17 mouse cellular contexts compared by ENCODE assay signal in the genomic region with DNA sequence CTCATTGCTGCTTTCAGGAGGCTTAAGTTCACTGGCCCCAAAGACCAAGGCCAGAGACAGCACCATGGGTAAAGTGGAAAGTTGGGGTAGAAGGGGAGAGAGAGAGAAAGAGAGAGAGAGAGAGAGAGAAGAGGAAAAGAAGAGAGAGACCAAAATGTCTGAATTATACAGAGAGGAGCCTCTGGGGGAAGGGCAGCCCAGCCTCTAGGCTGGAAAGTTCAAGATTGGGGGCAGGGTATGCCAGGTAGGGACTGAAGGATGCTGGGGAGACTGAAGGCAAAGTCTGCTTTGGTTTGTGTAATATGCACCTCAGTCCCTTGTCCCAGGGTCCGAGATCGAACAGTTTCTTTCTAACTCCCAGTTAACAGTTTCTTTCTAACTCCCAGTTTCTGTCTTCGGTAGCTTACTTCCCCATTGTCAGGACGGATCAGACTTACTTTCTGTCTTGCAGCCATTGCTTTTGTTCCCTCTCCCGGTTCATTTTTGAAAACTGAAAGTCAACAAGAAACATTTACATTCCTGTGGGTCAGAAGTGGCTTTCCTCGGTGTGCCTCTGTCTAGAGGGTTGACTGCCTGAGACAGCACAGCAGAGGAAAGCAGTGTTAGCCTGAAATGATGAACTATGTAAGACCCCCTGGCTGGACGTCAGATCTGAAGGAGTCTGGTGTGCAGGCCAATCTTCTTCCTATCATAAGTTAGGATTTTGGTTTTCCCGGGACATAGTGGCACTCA. TPM values are rescaled to one million over a fixed set of nuclear protein-coding genes. Genes with fewer than 3 reads are reported as not detected.
DNase-seq lines count a peak whose midpoint lies in the region; ATAC-seq lines count a peak whose summit lies in the region.
"Had no signal": no experiment of that assay in that cellular context is flagged by ENCODE, and none has a peak within 500 bp of the region (broad histone marks: within the 10 kb centered on the region; RNA-seq: fewer than 3 reads in every experiment).

No protein-coding gene starts in this region.

- 57% methylated on average over 8 of the region's 8 CpGs for WGBS in lung, embryonic 16.5 days
- 30% methylated on average over 8 of the region's 8 CpGs for WGBS in liver, embryonic 15.5 days (ENCODE audit: insufficient replicate concordance)
- 61% methylated on average over 8 of the region's 8 CpGs for WGBS in stomach, embryonic 16.5 days
- 72% methylated on average over 8 of the region's 8 CpGs for WGBS in intestine, embryonic 15.5 days

- peak overlapping the region; percentile 16; the same call in 1 of the 2 replicates for H3K4me3 ChIP-seq in lung, embryonic 16.5 days (ENCODE audit: low read length)
- no peak overlapping the region for H3K4me3 ChIP-seq in liver, embryonic 15.5 days (replicated peaks)
- no peak overlapping the region for H3K4me3 ChIP-seq in stomach, embryonic 16.5 days (replicated peaks; ENCODE audit: low read length)
- H3K4me3 ChIP-seq in intestine, embryonic 15.5 days (replicated peaks), result no peak overlapping the region
- H3K4me3 ChIP-seq: forebrain, embryonic 12.5 days; neural tube, embryonic 13.5 days had no signal

- DNase-seq in lung, postnatal 10 days, result no peak
- DNase-seq in MEL-GATA-1-ER (ENCODE audit: extremely low read depth, low read depth), result peak; percentile 42
- no peak for DNase-seq in layer of hippocampus, postnatal 25 days (ENCODE audit: extremely low spot score in 1 of 2, low spot score in 1 of 2)
- DNase-seq in gastrocnemius, postnatal 14 days, result no peak
- DNase-seq: adrenal gland, adult 8-10 months; heart, postnatal 36 days had no signal

- H3K27me3 ChIP-seq in lung, embryonic 16.5 days (ENCODE audit: control insufficient read depth, insufficient read depth, low read depth, low read length), result no peaks in the 10 kb centered on the region
- H3K27me3 ChIP-seq in liver, embryonic 15.5 days, result no peaks in the 10 kb centered on the region
- H3K27me3 ChIP-seq in stomach, embryonic 16.5 days (ENCODE audit: control insufficient read depth, insufficient read depth, low read length), result no peaks in the 10 kb centered on the region
- no peaks in the 10 kb centered on the region for H3K27me3 ChIP-seq in intestine, embryonic 15.5 days (replicated peaks)

- intact Hi-C loops in gastrocnemius, postnatal 14 days (cut with DNase I; ENCODE audit: low total_unique reads), result no loop called here

- H3K27ac ChIP-seq in lung, embryonic 16.5 days (ENCODE audit: low read length), result peak overlapping the region; percentile 52
- peak overlapping the region; percentile 53 for H3K27ac ChIP-seq in liver, embryonic 15.5 days (replicated peaks)
- H3K27ac ChIP-seq in stomach, embryonic 16.5 days (ENCODE audit: low read length), result peak overlapping the region; percentile 23; the same call in 1 of the 2 replicates
- H3K27ac ChIP-seq in intestine, embryonic 15.5 days, result no peak overlapping the region
- H3K27ac ChIP-seq: forebrain, embryonic 12.5 days; neural tube, embryonic 13.5 days had no signal

- H3K4me2 ChIP-seq in lung, embryonic 16.5 days (ENCODE audit: low read depth, low read length), result peak overlapping the region; percentile 32
- H3K4me2 ChIP-seq in liver, embryonic 15.5 days, result peak overlapping the region; percentile 33
- no peak overlapping the region for H3K4me2 ChIP-seq in stomach, embryonic 16.5 days (ENCODE audit: low read depth, low read length)
- no peak overlapping the region for H3K4me2 ChIP-seq in intestine, embryonic 15.5 days (replicated peaks)
- H3K4me2 ChIP-seq: forebrain, embryonic 12.5 days had no signal

- no peak for ATAC-seq in lung, embryonic 16.5 days (ENCODE audit: low read depth)
- ATAC-seq in liver, embryonic 15.5 days (ENCODE audit: insufficient read depth), result no peak
- no peak for ATAC-seq in stomach, embryonic 16.5 days (ENCODE audit: insufficient read depth, low FRiP score)
- ATAC-seq in intestine, embryonic 15.5 days, result no peak
- ATAC-seq: inflammation-experienced regulatory T-cells, adult 6 months had no signal

- no peak overlapping the region for H3K9ac ChIP-seq in lung, embryonic 16.5 days (ENCODE audit: low read length)
- no peak overlapping the region for H3K9ac ChIP-seq in liver, embryonic 15.5 days
- H3K9ac ChIP-seq in stomach, embryonic 16.5 days (ENCODE audit: low read length), result no peak overlapping the region
- no peak overlapping the region for H3K9ac ChIP-seq in intestine, embryonic 15.5 days
- H3K9ac ChIP-seq: forebrain, embryonic 12.5 days; neural tube, embryonic 13.5 days had no signal

- no peaks in the 10 kb centered on the region for H3K36me3 ChIP-seq in lung, embryonic 16.5 days (ENCODE audit: control insufficient read depth, insufficient read depth, low read length)
- no peaks in the 10 kb centered on the region for H3K36me3 ChIP-seq in liver, embryonic 15.5 days (replicated peaks)
- H3K36me3 ChIP-seq in stomach, embryonic 16.5 days (ENCODE audit: control insufficient read depth, insufficient read depth, low read length), result no peaks in the 10 kb centered on the region
- no peaks in the 10 kb centered on the region for H3K36me3 ChIP-seq in intestine, embryonic 15.5 days
- H3K36me3 ChIP-seq: forebrain, embryonic 12.5 days; neural tube, embryonic 13.5 days had no signal

- peaks cover 25% of the 10 kb centered on the region for H3K4me1 ChIP-seq in lung, embryonic 16.5 days (replicated peaks; ENCODE audit: control insufficient read depth, insufficient read depth, low read length)
- H3K4me1 ChIP-seq in liver, embryonic 15.5 days (replicated peaks), result peaks cover 46% of the 10 kb centered on the region
- H3K4me1 ChIP-seq in stomach, embryonic 16.5 days (ENCODE audit: control insufficient read depth, insufficient read depth, low read length), result peaks cover 34% of the 10 kb centered on the region
- H3K4me1 ChIP-seq in intestine, embryonic 15.5 days (replicated peaks), result peaks cover 10% of the 10 kb centered on the region; the same call in 1 of the 2 replicates

- H3K9me3 ChIP-seq in lung, embryonic 16.5 days (ENCODE audit: control insufficient read depth, low read length), result no peaks in the 10 kb centered on the region
- H3K9me3 ChIP-seq in liver, embryonic 15.5 days (replicated peaks), result no peaks in the 10 kb centered on the region
- no peaks in the 10 kb centered on the region for H3K9me3 ChIP-seq in stomach, embryonic 16.5 days (replicated peaks; ENCODE audit: control insufficient read depth, low read length)
- H3K9me3 ChIP-seq in intestine, embryonic 15.5 days, result no peaks in the 10 kb centered on the region
- H3K9me3 ChIP-seq: forebrain, embryonic 12.5 days; neural tube, embryonic 13.5 days had no signal

RNA-seq across cellular contexts. Expression of gene Hsd17b11, which starts 1.7 kb away (rescaled TPM):
- polyA plus RNA-seq in lung, embryonic 16.5 days (2015; fragmentation: Nextera tagmentation; extraction: Ambion mirVana), result 5.3 and 6.2 TPM in 2 replicates
- 2.6 and 2.7 TPM in 2 replicates for polyA plus RNA-seq in liver, embryonic 15.5 days (2015; fragmentation: Nextera tagmentation; extraction: Ambion mirVana)
- 7.0 and 7.8 TPM in 2 replicates for polyA plus RNA-seq in stomach, embryonic 16.5 days (2015; fragmentation: Nextera tagmentation; extraction: Ambion mirVana)
- 10 to 100 TPM; 50.2 to 56.0 TPM for total RNA-seq in layer of hippocampus, postnatal 25 days (2021)
- total RNA-seq in gastrocnemius, postnatal 14 days (2021), result 10 to 100 TPM; 13.7 to 14.1 TPM
- 8.2 and 8.4 TPM in 2 replicates for polyA plus RNA-seq in intestine, embryonic 15.5 days (2015; fragmentation: Nextera tagmentation; extraction: Ambion mirVana)

RNA-seq across cellular contexts. Expression of gene Nudt9, which starts 22.7 kb away (rescaled TPM):
- 58.6 and 60.8 TPM in 2 replicates for polyA plus RNA-seq in lung, embryonic 16.5 days (2015; fragmentation: Nextera tagmentation; extraction: Ambion mirVana)
- polyA plus RNA-seq in liver, embryonic 15.5 days (2015; fragmentation: Nextera tagmentation; extraction: Ambion mirVana), result 69.4 and 69.6 TPM in 2 replicates
- 55.9 and 61.7 TPM in 2 replicates for polyA plus RNA-seq in stomach, embryonic 16.5 days (2015; fragmentation: Nextera tagmentation; extraction: Ambion mirVana)
- total RNA-seq in layer of hippocampus, postnatal 25 days (2021), result 10 to 100 TPM; 74.8 to 77.0 TPM
- 10 to 100 TPM; 52.1 to 53.6 TPM for total RNA-seq in gastrocnemius, postnatal 14 days (2021)
- 61.7 and 63.6 TPM in 2 replicates for polyA plus RNA-seq in intestine, embryonic 15.5 days (2015; fragmentation: Nextera tagmentation; extraction: Ambion mirVana)

RNA-seq across cellular contexts. Expression of gene Hsd17b13, which starts 46.2 kb away (rescaled TPM):
- 0.19 and 0.91 TPM in 2 replicates for polyA plus RNA-seq in lung, embryonic 16.5 days (2015; fragmentation: Nextera tagmentation; extraction: Ambion mirVana)
- polyA plus RNA-seq in liver, embryonic 15.5 days (2015; fragmentation: Nextera tagmentation; extraction: Ambion mirVana), result 35.5 and 52.8 TPM in 2 replicates
- 4.7 and 6.1 TPM in 2 replicates for polyA plus RNA-seq in stomach, embryonic 16.5 days (2015; fragmentation: Nextera tagmentation; extraction: Ambion mirVana)
- not detected for total RNA-seq in layer of hippocampus, postnatal 25 days (2021)
- not detected for total RNA-seq in gastrocnemius, postnatal 14 days (2021)
- polyA plus RNA-seq in intestine, embryonic 15.5 days (2015; fragmentation: Nextera tagmentation; extraction: Ambion mirVana), result 22.0 and 24.0 TPM in 2 replicates
- total RNA-seq: adrenal gland, adult 8-10 months; heart, postnatal 36 days had no signal
- polyA plus RNA-seq: forebrain, embryonic 12.5 days; inflammation-experienced regulatory T-cells, adult 6 months; neural tube, embryonic 13.5 days had no signal

RNA-seq across cellular contexts. Expression of gene Gm17660, which starts 54.0 kb away (rescaled TPM):
- polyA plus RNA-seq in lung, embryonic 16.5 days (2015; fragmentation: Nextera tagmentation; extraction: Ambion mirVana), result not detected in 2 replicates
- not detected in 2 replicates for polyA plus RNA-seq in liver, embryonic 15.5 days (2015; fragmentation: Nextera tagmentation; extraction: Ambion mirVana)
- 0.57 TPM in 1 of 2 replicates, not detected in the other for polyA plus RNA-seq in stomach, embryonic 16.5 days (2015; fragmentation: Nextera tagmentation; extraction: Ambion mirVana)
- total RNA-seq in layer of hippocampus, postnatal 25 days (2021), result under 1 TPM in 1 of 2 experiments, not detected in 1; 0.76 TPM
- not detected for total RNA-seq in gastrocnemius, postnatal 14 days (2021)
- not detected in 2 replicates for polyA plus RNA-seq in intestine, embryonic 15.5 days (2015; fragmentation: Nextera tagmentation; extraction: Ambion mirVana)
- total RNA-seq: adrenal gland, adult 8-10 months; heart, postnatal 36 days; left cerebral cortex, postnatal 25 days had no signal
- polyA plus RNA-seq: cortical plate, adult 2 months; forebrain, embryonic 12.5 days; inflammation-experienced regulatory T-cells, adult 6 months; kidney, embryonic 16.5 days; neural tube, embryonic 13.5 days; urinary bladder, adult 2 months had no signal

Comparison
In these comparisons a context has a peak if more than half of its experiments do, and no peak if none do; other contexts are left out.
1. H3K4me2 ChIP-seq: peak in lung, embryonic 16.5 days (single experiment) and liver, embryonic 15.5 days (single experiment); none in stomach, embryonic 16.5 days (single experiment) and intestine, embryonic 15.5 days (single experiment).